Comparison of ENCODE assay signal across 27 mouse cellular contexts in genomic region chr3:69779246-69779796, GRCm38 (mm10). TPM values are rescaled to one million over a fixed set of nuclear protein-coding genes. Genes with fewer than 3 reads are reported as not detected.
DNase-seq lines count a peak whose midpoint lies in the region; ATAC-seq and TF ChIP-seq lines count a peak whose summit lies in the region.
"Had no signal": no experiment of that assay in that cellular context is flagged by ENCODE, and none has a peak within 500 bp of the region (broad histone marks: within the 10 kb centered on the region; RNA-seq: fewer than 3 reads in every experiment).

No protein-coding gene starts in this region.

- TF ChIP-seq POLR2A in liver, adult 2 months (IDR thresholded peaks at IDR 0.05; ENCODE audit: extremely low read depth, insufficient read depth, low read length), result no peak

- 21% methylated on average over 4 of the region's 4 CpGs for WGBS in liver, adult 2 months
- 66% methylated on average over 4 of the region's 4 CpGs for WGBS in liver, embryonic 11.5 days
- WGBS in lung, postnatal 0 days, result 55% methylated on average over 4 of the region's 4 CpGs

- TF ChIP-seq EP300 in lung, postnatal 0 days (IDR thresholded peaks at IDR 0.05), result no peak

- H3K79me2 ChIP-seq in liver, adult 2 months (ENCODE audit: control insufficient read depth, insufficient read depth, low read length), result no peaks in the 10 kb centered on the region

- H3K9ac ChIP-seq in liver, adult 2 months (ENCODE audit: low read depth, low read length), result no peak overlapping the region
- no peak overlapping the region for H3K9ac ChIP-seq in liver, embryonic 11.5 days (ENCODE audit: low read depth, low read length)
- H3K9ac ChIP-seq in lung, postnatal 0 days (replicated peaks; ENCODE audit: low read depth), result no peak overlapping the region
- H3K9ac ChIP-seq: embryonic facial prominence, embryonic 13.5 days; embryonic facial prominence, embryonic 15.5 days; forebrain, embryonic 13.5 days; forebrain, embryonic 15.5 days had no signal

- ATAC-seq in liver, embryonic 11.5 days (replicated peaks; ENCODE audit: low FRiP score), result no peak
- no peak for ATAC-seq in lung, postnatal 0 days
- ATAC-seq: activated CD4-positive, CD25-positive, alpha-beta regulatory T cell, adult 4 months; CD4-positive, CD25-positive, alpha-beta regulatory T cell, adult 4 months; forebrain, embryonic 13.5 days; forebrain, embryonic 15.5 days; Patski had no signal

- peak; percentile 59 for DNase-seq in heart, adult 11 months
- DNase-seq in heart, adult 9 months (ENCODE audit: low spot score in 2 of 2), result no peak
- DNase-seq in liver, adult 2 months (ENCODE audit: extremely low read depth, low read depth, low spot score), result peak; percentile 83
- DNase-seq in liver, embryonic 11.5 days (ENCODE audit: low spot score), result no peak
- DNase-seq in lung, postnatal 0 days (ENCODE audit: low spot score), result peak; percentile 16
- no peak for DNase-seq in lung, postnatal 36 days
- DNase-seq in embryo, embryonic 10 days (ENCODE audit: low spot score), result no peak
- DNase-seq: adrenal gland, adult 8-10 months; adrenal gland, postnatal 14 days; adrenal gland, postnatal 36 days; B cell, adult 2 months; cerebellum, adult 11-12 months; cerebellum, adult 2 months; cerebellum, adult 9-10 months; cerebellum, postnatal 10 days; cerebellum, postnatal 25 days; embryo, embryonic 11 days had no signal

- no peaks in the 10 kb centered on the region for H3K27me3 ChIP-seq in liver, adult 2 months (ENCODE audit: control insufficient read depth, insufficient read depth, low read length)
- no peaks in the 10 kb centered on the region for H3K27me3 ChIP-seq in liver, embryonic 11.5 days (replicated peaks; ENCODE audit: control insufficient read depth, insufficient read depth, low read length)
- no peaks in the 10 kb centered on the region for H3K27me3 ChIP-seq in lung, postnatal 0 days (replicated peaks; ENCODE audit: insufficient read depth, low read length)
- H3K27me3 ChIP-seq: CH12.LX; embryonic facial prominence, embryonic 13.5 days; embryonic facial prominence, embryonic 15.5 days; forebrain, embryonic 13.5 days; forebrain, embryonic 15.5 days had no signal

- H3K4me3 ChIP-seq in liver, adult 2 months (ENCODE audit: insufficient read depth, low read depth, low read length), result no peak overlapping the region
- H3K4me3 ChIP-seq in liver, embryonic 11.5 days (ENCODE audit: low read depth, low read length), result no peak overlapping the region
- no peak overlapping the region for H3K4me3 ChIP-seq in lung, postnatal 0 days (ENCODE audit: low read depth, low read length)
- H3K4me3 ChIP-seq: embryonic facial prominence, embryonic 13.5 days; embryonic facial prominence, embryonic 15.5 days; erythroblast, embryonic 14.5 days; forebrain, embryonic 13.5 days; forebrain, embryonic 15.5 days had no signal

- peaks cover 4% of the 10 kb centered on the region; the same call in 1 of the 2 replicates for H3K4me1 ChIP-seq in liver, adult 2 months (ENCODE audit: control insufficient read depth, insufficient read depth, low read length)
- no peaks in the 10 kb centered on the region for H3K4me1 ChIP-seq in liver, embryonic 11.5 days (replicated peaks; ENCODE audit: control insufficient read depth, insufficient read depth, low read length)
- no peaks in the 10 kb centered on the region for H3K4me1 ChIP-seq in lung, postnatal 0 days (ENCODE audit: insufficient read depth, low read depth, low read length)
- H3K4me1 ChIP-seq: embryonic facial prominence, embryonic 13.5 days; embryonic facial prominence, embryonic 15.5 days; forebrain, embryonic 13.5 days; forebrain, embryonic 15.5 days had no signal

- H3K4me2 ChIP-seq in liver, embryonic 11.5 days, result no peak overlapping the region
- H3K4me2 ChIP-seq in lung, postnatal 0 days (replicated peaks; ENCODE audit: low read depth, low read length), result no peak overlapping the region
- H3K4me2 ChIP-seq: embryonic facial prominence, embryonic 13.5 days; embryonic facial prominence, embryonic 15.5 days; forebrain, embryonic 13.5 days; forebrain, embryonic 15.5 days had no signal

- H3K9me3 ChIP-seq in liver, embryonic 11.5 days (ENCODE audit: control insufficient read depth, low read length), result no peaks in the 10 kb centered on the region
- no peaks in the 10 kb centered on the region for H3K9me3 ChIP-seq in lung, postnatal 0 days (ENCODE audit: low read length)
- H3K9me3 ChIP-seq: embryonic facial prominence, embryonic 13.5 days; embryonic facial prominence, embryonic 15.5 days; forebrain, embryonic 13.5 days; forebrain, embryonic 15.5 days; G1E had no signal

- no peak overlapping the region for H3K27ac ChIP-seq in liver, adult 2 months (replicated peaks; ENCODE audit: insufficient read depth, low read depth, low read length)
- H3K27ac ChIP-seq in liver, embryonic 11.5 days (ENCODE audit: low read depth, low read length), result no peak overlapping the region
- no peak overlapping the region for H3K27ac ChIP-seq in lung, postnatal 0 days (ENCODE audit: low read length)
- H3K27ac ChIP-seq: embryonic facial prominence, embryonic 13.5 days; embryonic facial prominence, embryonic 15.5 days; forebrain, embryonic 13.5 days; forebrain, embryonic 15.5 days had no signal

- no peak for TF ChIP-seq CTCF in liver, adult 2 months (IDR thresholded peaks at IDR 0.05; ENCODE audit: low read depth, low read length)
- TF ChIP-seq CTCF in lung, postnatal 0 days (IDR thresholded peaks at IDR 0.05), result no peak

- no peaks in the 10 kb centered on the region for H3K36me3 ChIP-seq in liver, adult 2 months (ENCODE audit: control insufficient read depth, insufficient read depth, low read length)
- H3K36me3 ChIP-seq in liver, embryonic 11.5 days (ENCODE audit: control insufficient read depth, insufficient read depth, low read length), result no peaks in the 10 kb centered on the region
- no peaks in the 10 kb centered on the region for H3K36me3 ChIP-seq in lung, postnatal 0 days (ENCODE audit: insufficient read depth, low read length)
- H3K36me3 ChIP-seq: embryonic facial prominence, embryonic 13.5 days; embryonic facial prominence, embryonic 15.5 days; forebrain, embryonic 15.5 days; G1E had no signal

RNA-seq across cellular contexts. Expression of gene Nmd3, which starts 57.5 kb away (rescaled TPM):
- 18.3 and 26.3 TPM in 2 replicates for total RNA-seq in liver, adult 2 months (2014; rRNA removed)
- polyA plus RNA-seq in liver, adult 2 months (2012; rRNA removed), result 50.0 and 70.3 TPM in 2 replicates
- polyA plus RNA-seq in liver, embryonic 11.5 days (2014; fragmentation: Nextera tagmentation; extraction: Ambion mirVana), result 173 and 187 TPM in 2 replicates
- polyA plus RNA-seq in lung, postnatal 0 days (2015; fragmentation: Nextera tagmentation; extraction: Ambion mirVana), result 69.4 and 70.9 TPM in 2 replicates

Comparison
In these comparisons a context has a peak if more than half of its experiments do, and no peak if none do; other contexts are left out.
1. DNase-seq: peak in heart, adult 11 months (single experiment), liver, adult 2 months (single experiment) and lung, postnatal 0 days (single experiment); none in heart, adult 9 months (0 of 2), liver, embryonic 11.5 days (single experiment), lung, postnatal 36 days (single experiment) and embryo, embryonic 10 days (single experiment).